Mouse (Mus musculus) midbrain, postnatal 0 days (tissue): ENCODE data around the gene Atp6v1g3. TPM values are rescaled to one million over a fixed set of nuclear protein-coding genes. Genes with fewer than 3 reads are reported as not detected.

Source experiments
- ATAC-seq: fragments of 200-750 bp; cut with Nextera tagmentation; 2 replicates; pipeline ENCODE4 v1.8.0; 2017; ENCODE audit warnings: moderate number of reproducible peaks, mild to moderate bottlenecking, moderate TSS enrichment, moderate library complexity; ENCODE audit not compliant: low FRiP score
- DNase-seq: peaks from one replicate; pipeline ENCODE4 v3.0.0-alpha.2; 2015; ENCODE audit warnings: low spot score
- H3K27ac ChIP-seq: fragments of 300-500 bp; sonication (generic); 2 replicates; pipeline ENCODE4 v1.5.1; 2014; ENCODE audit warnings: low read depth, mild to moderate bottlenecking, low read length, mixed read lengths
- H3K27me3 ChIP-seq: fragments of 300-500 bp; sonication (generic); 2 replicates; pipeline ENCODE4 v1.6.1; 2014; ENCODE audit warnings: low read length, control low read depth, mixed read lengths; ENCODE audit not compliant: insufficient read depth
- H3K36me3 ChIP-seq: fragments of 300-500 bp; sonication (generic); 2 replicates; pipeline ENCODE4 v1.6.1; 2014; ENCODE audit warnings: low read length, control low read depth, mixed read lengths; ENCODE audit not compliant: insufficient read depth
- H3K4me1 ChIP-seq: fragments of 300-500 bp; sonication (generic); 2 replicates; pipeline ENCODE4 v1.6.1; 2014; ENCODE audit warnings: mild to moderate bottlenecking, control low read depth, antibody characterized with exemption, low read length, mixed read lengths; ENCODE audit not compliant: insufficient read depth
- H3K4me2 ChIP-seq: fragments of 300-500 bp; sonication (generic); 2 replicates; pipeline ENCODE4 v1.6.1; 2014; ENCODE audit warnings: low read depth, mild to moderate bottlenecking, low read length, mixed read lengths; ENCODE audit not compliant: poor library complexity, severe bottlenecking
- H3K4me3 ChIP-seq: fragments of 300-500 bp; sonication (generic); 2 replicates; pipeline ENCODE4 v1.5.1; 2014; ENCODE audit warnings: low read depth, mild to moderate bottlenecking, low read length, moderate library complexity
- H3K9ac ChIP-seq: fragments of 300-500 bp; sonication (generic); replicated peaks from 2 replicates; pipeline ENCODE4 v1.6.1; 2014; ENCODE audit warnings: mild to moderate bottlenecking, low read length, moderate library complexity, mixed read lengths; ENCODE audit not compliant: poor library complexity, severe bottlenecking
- H3K9me3 ChIP-seq: fragments of 300-500 bp; sonication (generic); 2 replicates; pipeline ENCODE4 v1.6.1; 2016; ENCODE audit warnings: low read length, control low read depth
- CTCF ChIP-seq: IDR thresholded peaks from 2 replicates; pipeline ENCODE4 v1.5.1; 2016; ENCODE audit warnings: antibody characterized with exemption, mild to moderate bottlenecking
- WGBS: fragments of 180-500 bp; shearing (Covaris S2); extraction: QIAGEN DNeasy Blood & Tissue Kit; methylation state at CpG from one replicate; pipeline ENCODE4 v1.1.7; 2014; 5-methylcytosine and 5-hydroxymethylcytosine counted together
- polyA plus RNA-seq: library from polyadenylated mRNA; unstranded; fragments of >200 nt; fragmentation: Nextera tagmentation; extraction: Ambion mirVana; gene quantifications from 2 replicates; pipeline ENCODE4 v1.2.1, GENCODE M21; 2015
- total RNA-seq: library from RNA; depleted of rRNA; stranded (reverse); fragments of >200 nt; gene quantifications from 2 replicates; pipeline ENCODE4 v1.2.3, GENCODE M21; 2014

The Atp6v1g3 gene
- total and polyA plus RNA-seq, 2 experiments from 2014 or later = not detected

GRCm38 (mm10) chr1:138275859-138276258, 2.3 kb downstream of the Atp6v1g3 start:
- ATAC-seq (no peak), DNase-seq (peak; percentile 8)
- H3K9me3 ChIP-seq = no peaks in the 10 kb centered on the region
- H3K4me3 ChIP-seq = no peak overlapping the region
- no peaks in the 10 kb centered on the region for H3K4me1 ChIP-seq
- H3K36me3 ChIP-seq = no peaks in the 10 kb centered on the region
- H3K9ac ChIP-seq = no peak overlapping the region
- WGBS = 68% methylated on average over 5 of the region's 5 CpGs
- H3K4me2 ChIP-seq = no peak overlapping the region
- H3K27ac ChIP-seq = no peak overlapping the region
- TF ChIP-seq CTCF = peak; percentile 18; the same call in 1 of the 2 replicates
- H3K27me3 ChIP-seq = no peaks in the 10 kb centered on the region

GRCm38 (mm10) chr1:138281139-138281538, 7.6 kb downstream of the Atp6v1g3 start:
- Histone ChIP-seq H3K9me3 (no peaks in the 10 kb centered on the region), H3K9ac (no peak overlapping the region), H3K27me3 (no peaks in the 10 kb centered on the region), H3K4me1 (no peaks in the 10 kb centered on the region), H3K4me2 (no peak overlapping the region), H3K27ac (no peak overlapping the region), H3K36me3 (no peaks in the 10 kb centered on the region), H3K4me3 (no peak overlapping the region)
- no peak for TF ChIP-seq CTCF
- ATAC-seq (no peak), DNase-seq (peak; percentile 21)
- 45% methylated on average over 6 of the region's 6 CpGs for WGBS

- 81% methylated on average over 3 of the region's 3 CpGs for WGBS
These were observed 9.0 kb downstream of the Atp6v1g3 start for GRCm38 (mm10) chr1:138282413-138283141.

GRCm38 (mm10) chr1:138287665-138288064, 14.1 kb downstream of the Atp6v1g3 start:
- no peak for TF ChIP-seq CTCF
- DNase-seq = no peak
- H3K4me2 ChIP-seq = no peak overlapping the region
- no peaks in the 10 kb centered on the region for H3K4me1 ChIP-seq
- H3K36me3 ChIP-seq = no peaks in the 10 kb centered on the region
- ATAC-seq = no peak
- no peak overlapping the region for H3K27ac ChIP-seq
- H3K9me3 ChIP-seq = no peaks in the 10 kb centered on the region
- no peak overlapping the region for H3K4me3 ChIP-seq
- 82% methylated on average over 4 of the region's 4 CpGs for WGBS
- H3K27me3 ChIP-seq = no peaks in the 10 kb centered on the region
- H3K9ac ChIP-seq = no peak overlapping the region

More at GRCm38 (mm10) chr1:138282413-138283141, 9.0 kb downstream of the Atp6v1g3 start:
- H3K4me2 ChIP-seq = no peak overlapping the region
- H3K4me3 ChIP-seq = no peak overlapping the region
- DNase-seq (peak; percentile 44), ATAC-seq (no peak)
- no peaks in the 10 kb centered on the region for H3K9me3 ChIP-seq
- H3K27me3 ChIP-seq = no peaks in the 10 kb centered on the region
- no peaks in the 10 kb centered on the region for H3K36me3 ChIP-seq
- no peak overlapping the region for H3K27ac ChIP-seq
- H3K9ac ChIP-seq = no peak overlapping the region
- no peak for TF ChIP-seq CTCF
- no peaks in the 10 kb centered on the region for H3K4me1 ChIP-seq

GRCm38 (mm10) chr1:138288721-138289120, 15.2 kb downstream of the Atp6v1g3 start:
- no peak for ATAC-seq
- Histone ChIP-seq H3K27me3 (no peaks in the 10 kb centered on the region), H3K4me2 (no peak overlapping the region), H3K4me3 (no peak overlapping the region), H3K9ac (no peak overlapping the region), H3K36me3 (no peaks in the 10 kb centered on the region), H3K9me3 (no peaks in the 10 kb centered on the region), H3K4me1 (no peaks in the 10 kb centered on the region), H3K27ac (no peak overlapping the region)
- WGBS = 76% methylated on average over 1 of the region's 1 CpGs
- TF ChIP-seq CTCF = no peak
- DNase-seq = no peak

- Histone ChIP-seq H3K36me3 (no peaks in the 10 kb centered on the region), H3K4me3 (no peak overlapping the region), H3K9ac (no peak overlapping the region), H3K27me3 (no peaks in the 10 kb centered on the region), H3K27ac (no peak overlapping the region), H3K4me2 (no peak overlapping the region), H3K9me3 (no peaks in the 10 kb centered on the region), H3K4me1 (no peaks in the 10 kb centered on the region)
- DNase-seq (no peak), ATAC-seq (no peak)
- no peak for TF ChIP-seq CTCF
- WGBS = 46% methylated on average over 7 of the region's 7 CpGs
These were observed 16.2 kb downstream of the Atp6v1g3 start for GRCm38 (mm10) chr1:138289455-138290425.
